Mouse (Mus musculus): Measurements from ENCODE around the gene Nrp2.
A peak's percentile ranks its signal among the peaks of the same experiment; 100 is the strongest.

The Nrp2 gene

GRCm38 (mm10) chr1:62704889-62705516, 1.9 kb downstream of the Nrp2 start:
- no peak for DNase-seq (ENCODE audit: low spot score)

- DNase-seq (ENCODE audit: low spot score): no peak
Observed at GRCm38 (mm10) chr1:62705517-62705981, 2.5 kb downstream of the Nrp2 start.

DNA sequence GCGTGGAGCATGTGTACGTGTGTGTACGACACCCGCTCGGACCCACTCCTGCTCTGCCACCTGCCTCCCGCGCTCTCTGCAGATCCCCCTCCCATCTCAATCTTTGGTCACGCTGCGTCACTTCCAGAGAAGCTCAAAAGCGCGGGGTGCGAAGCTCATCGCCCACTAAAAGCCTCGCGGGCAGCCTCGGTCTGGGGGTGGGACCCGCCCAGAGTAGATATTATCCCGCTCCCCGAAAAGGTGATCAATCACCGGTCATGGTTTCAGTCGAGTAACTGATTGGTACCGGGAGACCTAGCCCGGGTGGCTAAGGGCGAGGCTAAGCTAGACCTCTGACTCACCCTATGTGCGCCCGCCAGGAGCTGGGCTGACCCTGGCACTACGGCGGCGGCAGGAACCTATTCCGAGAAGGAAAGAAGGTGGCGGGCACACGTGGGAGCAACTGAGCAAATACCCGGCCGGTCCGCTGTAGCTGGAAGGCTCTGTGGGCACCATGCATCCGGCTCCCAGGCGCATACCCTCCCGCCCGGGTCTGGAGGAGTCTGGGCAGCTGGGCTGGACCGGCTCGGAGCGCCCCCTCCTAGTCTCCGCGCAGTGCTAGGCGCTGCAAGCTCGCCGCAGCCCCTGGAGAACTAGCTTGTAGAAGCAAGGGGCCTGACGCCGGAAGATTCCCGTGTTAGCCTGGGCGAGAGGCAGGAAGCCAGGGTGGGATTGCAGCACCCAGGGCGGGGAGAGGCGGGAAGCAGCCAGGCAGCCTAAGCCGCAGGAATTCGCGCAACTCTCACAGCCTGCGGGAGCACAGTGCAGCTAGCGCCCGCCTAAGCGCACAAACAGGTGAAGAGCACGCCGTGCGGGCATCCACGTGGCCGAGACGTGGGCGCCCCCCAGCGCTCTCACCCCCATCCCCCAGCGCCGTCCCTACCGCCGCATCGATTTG, 3.3 kb downstream of the Nrp2 start:
- peak; percentile 81 for DNase-seq (ENCODE audit: low spot score)

DNA sequence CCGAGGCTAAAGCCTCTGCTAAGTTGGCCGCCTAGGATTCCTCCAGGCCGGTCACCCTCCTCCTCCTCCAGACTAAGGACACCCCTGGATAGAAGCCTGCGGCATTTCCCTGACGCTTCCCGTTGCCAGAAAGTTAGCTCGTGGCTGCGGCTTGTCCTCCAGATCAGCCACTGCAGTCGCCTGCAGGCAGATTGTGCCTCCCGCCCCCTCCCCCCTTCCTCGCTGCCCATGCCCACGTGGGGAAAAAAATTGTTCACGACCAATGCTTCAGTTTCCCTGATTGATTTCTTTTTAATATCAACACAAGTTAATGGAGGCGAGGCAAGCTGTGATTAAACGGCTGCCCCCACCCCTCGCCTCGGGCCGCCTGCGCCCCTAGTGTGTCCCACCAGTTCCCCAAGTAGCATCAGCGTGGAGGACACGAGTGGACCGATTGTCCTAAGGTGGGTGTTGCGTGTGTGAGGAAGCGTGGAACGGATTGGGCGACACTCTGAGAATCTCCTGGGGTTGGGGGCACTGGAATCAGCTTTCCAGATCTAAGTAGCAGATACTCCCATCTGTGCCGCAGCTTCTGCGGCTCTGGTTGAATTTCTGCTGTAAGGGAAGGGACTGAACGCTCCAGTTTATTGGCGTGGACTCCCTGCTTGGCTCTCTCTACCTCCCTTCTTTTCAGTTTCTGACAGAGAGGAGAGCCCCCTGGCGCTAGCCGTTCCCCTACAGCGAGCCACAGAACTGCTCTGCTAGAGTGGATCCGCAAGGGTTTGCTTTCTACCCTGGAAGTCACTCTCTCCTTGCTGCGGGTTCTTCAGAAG, 4.2 kb downstream of the Nrp2 start:
- peak; percentile 54 for DNase-seq (ENCODE audit: low spot score)

DNA sequence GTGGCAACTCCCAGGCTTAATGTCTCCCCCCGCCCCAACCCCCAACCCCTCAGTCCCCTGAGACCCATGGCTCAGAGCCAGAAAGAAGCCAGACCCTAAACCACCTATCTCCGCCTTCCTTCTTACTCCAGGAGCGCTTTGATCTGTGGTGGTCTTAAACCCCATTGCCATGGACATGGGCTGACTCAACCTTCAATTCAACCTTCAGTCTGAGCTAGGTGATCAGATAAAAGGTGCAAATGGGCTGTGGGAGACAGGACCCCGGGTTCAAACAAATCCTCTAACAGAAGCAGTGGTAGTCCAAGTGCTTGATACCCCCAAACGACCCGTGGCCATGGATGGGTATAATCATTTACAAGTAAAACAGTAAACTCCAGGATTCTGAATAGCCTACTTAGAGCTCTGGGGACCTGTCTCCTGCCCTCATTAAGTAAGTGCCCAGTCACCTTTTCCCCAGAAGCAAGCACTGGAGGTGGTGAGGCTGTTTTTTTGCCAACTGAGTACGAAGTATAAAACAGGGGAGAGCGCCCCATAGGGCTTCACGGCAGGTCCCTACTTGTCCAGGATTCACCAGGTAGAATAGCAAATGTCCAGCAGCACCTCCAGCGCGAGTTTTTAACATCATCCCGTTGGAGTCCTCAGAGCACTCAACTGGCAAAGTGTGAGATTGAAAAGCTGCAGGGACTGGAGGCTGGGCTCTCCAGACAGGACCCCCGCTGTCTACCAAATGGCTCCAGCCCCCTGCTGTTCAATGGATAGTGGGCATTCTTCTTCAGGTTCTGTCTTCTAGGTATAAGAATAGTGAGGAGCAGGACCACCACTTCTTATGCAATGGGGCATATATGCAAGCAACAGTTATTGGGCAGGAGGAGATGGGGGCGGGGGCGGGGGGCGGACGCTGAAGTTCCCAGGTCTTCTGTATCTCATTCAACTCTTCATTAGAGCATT, 5.1 kb downstream of the Nrp2 start:
- DNase-seq (ENCODE audit: low spot score): no peak

- DNase-seq (ENCODE audit: low spot score): no peak
Observed at GRCm38 (mm10) chr1:62709770-62710335, 6.8 kb downstream of the Nrp2 start.

DNA sequence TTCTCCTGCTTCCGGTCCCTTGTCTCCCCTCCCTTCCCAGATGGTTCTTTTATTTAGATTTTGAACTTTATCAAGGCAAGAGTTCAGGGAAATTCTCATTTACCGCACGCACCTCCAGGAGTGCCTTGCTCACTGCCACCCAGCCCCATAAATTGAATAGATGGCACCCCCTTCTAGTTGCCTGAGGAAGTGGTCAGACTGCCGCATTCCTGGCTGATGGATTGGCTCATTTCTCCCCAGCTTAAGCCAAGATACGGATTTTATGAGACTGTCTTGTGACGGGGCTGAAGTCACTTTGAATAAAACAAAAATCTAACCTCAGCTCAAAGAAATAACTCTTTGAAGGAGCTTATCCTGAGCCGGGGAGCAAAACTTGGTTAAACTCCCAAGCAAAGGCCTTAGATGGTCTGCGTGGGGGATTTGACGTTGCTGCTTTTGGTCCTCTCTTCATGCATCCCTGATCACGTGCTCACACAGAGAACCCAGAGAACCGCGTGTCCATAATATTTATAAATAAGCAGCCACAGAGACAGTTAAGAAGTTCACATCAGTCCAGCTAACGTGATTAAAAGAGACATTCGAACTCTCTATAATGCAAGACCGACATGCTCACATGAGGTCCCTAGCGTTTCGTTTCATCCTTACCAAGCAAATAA, 10.1 kb downstream of the Nrp2 start:
- no peak for DNase-seq (ENCODE audit: low spot score)

DNA sequence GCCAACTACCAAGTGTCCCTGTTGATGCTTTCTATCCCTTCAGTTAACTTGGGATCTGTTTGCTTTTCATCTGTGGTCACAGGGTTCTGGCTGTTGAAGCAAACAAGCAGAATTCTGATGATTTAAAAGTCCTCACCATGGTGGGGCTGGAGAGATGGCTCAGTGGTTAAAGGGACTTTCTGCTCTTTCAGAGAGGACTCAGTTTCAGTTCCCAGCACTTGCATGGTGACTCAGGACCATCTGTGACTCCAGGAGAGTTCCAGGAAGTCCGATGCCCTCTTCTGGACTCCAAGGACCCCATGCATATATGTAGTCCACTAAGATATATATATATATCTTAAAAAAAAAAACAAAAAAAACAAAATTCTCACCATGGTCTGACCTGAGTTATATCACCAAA, 11.9 kb downstream of the Nrp2 start:
- DNase-seq (ENCODE audit: low spot score): no peak

- DNase-seq (ENCODE audit: low spot score): peak; percentile 70
Observed at GRCm38 (mm10) chr1:62715692-62716091, 12.6 kb downstream of the Nrp2 start.

DNA sequence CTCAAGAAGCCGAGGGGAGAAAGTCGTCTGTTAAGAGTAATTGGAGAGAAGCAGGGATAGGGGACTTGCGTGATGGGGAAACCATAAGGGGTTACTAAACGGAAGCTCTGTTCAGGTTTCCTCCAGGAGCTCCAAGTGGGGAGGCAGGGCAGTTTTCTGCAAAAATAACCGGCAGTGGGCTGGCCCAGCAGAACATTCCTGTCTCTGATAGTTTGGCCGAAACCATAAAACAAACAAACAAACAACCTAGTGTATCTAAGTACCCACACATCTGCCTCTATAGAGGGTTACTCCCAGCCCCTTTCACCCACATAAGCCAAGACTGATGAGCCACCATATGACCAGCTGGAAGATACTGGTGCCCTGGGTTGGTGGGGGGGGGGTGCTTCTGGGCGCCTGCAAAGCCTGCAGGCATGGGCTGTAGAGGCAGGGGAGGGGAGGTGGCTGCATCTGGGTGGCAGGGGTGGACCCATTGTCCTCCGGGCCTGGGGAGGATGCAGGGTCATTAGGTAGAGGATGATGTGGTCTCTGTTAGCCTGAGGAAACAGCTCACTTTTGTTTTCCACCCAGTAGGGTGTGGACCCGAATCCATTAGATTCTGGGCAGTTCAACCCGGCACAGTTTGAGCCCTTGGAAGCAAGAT, 13.9 kb downstream of the Nrp2 start:
- DNase-seq (ENCODE audit: low spot score): no peak

- no peak for DNase-seq (ENCODE audit: low spot score)
Observed at GRCm38 (mm10) chr1:62717552-62718236, 14.6 kb downstream of the Nrp2 start.

GRCm38 (mm10) chr1:62718237-62718571, 15.1 kb downstream of the Nrp2 start:
- no peak for DNase-seq (ENCODE audit: low spot score)

- DNase-seq (ENCODE audit: low spot score): no peak
Observed at GRCm38 (mm10) chr1:62718750-62719149, 15.7 kb downstream of the Nrp2 start.

- no peak for DNase-seq (ENCODE audit: low spot score)
Observed at GRCm38 (mm10) chr1:62719770-62720169, 16.7 kb downstream of the Nrp2 start.

GRCm38 (mm10) chr1:62720176-62720575, 17.1 kb downstream of the Nrp2 start:
- no peak for DNase-seq (ENCODE audit: low spot score)

GRCm38 (mm10) chr1:62720727-62721705, 17.9 kb downstream of the Nrp2 start:
- DNase-seq (ENCODE audit: low spot score): peak; percentile 53

DNA sequence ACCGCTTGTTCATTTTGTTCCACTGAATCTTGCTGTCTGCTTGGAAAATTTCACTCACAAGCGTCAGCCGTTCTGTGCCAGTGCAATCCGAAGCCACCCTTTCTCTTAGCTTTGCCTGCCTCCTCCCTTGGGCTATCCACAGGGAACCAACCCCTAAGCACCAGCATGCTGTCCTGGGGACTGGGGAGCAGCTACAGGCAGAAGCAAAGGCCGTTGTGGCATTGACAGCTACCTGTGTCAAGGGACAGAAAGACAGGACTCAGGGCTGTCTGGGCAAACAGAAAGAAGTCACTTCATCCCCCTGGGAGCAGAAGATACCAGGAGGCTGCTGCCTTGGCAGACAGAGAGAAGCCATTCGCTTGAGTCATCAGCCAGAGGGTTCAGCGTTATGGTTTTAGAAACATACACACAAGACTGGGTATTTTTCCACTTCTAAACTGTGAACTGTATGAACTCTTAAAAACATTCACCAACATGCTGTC, 18.7 kb downstream of the Nrp2 start:
- no peak for DNase-seq (ENCODE audit: low spot score)

DNA sequence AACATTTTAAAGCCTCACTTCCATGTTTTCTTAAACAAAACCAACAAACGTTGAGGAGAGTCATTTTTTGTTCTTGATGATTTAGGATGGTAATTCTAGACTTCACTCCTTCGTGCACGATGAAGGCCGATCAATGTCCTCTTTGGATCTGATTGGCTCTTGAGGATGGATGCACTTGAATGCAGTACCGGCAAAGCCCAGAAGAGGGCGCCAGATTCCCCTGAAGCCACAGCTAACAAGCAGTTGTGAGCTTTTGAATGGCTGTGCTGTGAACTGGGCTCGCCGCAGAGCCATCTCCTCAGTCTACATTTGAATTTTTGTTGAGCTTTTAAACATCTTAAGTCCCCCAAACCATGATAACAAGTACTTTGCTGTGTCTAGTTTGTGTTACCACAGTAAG, 19.4 kb downstream of the Nrp2 start:
- no peak for DNase-seq (ENCODE audit: low spot score)
